Mouse (Mus musculus): ENCODE measurements around the gene Atg9b. TPM values are rescaled to one million over a fixed set of nuclear protein-coding genes. Genes with fewer than 3 reads are reported as not detected.

Atg9b gene
- polyA plus RNA-seq, 1 experiment from 2014 or later = 0.48 TPM

DNA sequence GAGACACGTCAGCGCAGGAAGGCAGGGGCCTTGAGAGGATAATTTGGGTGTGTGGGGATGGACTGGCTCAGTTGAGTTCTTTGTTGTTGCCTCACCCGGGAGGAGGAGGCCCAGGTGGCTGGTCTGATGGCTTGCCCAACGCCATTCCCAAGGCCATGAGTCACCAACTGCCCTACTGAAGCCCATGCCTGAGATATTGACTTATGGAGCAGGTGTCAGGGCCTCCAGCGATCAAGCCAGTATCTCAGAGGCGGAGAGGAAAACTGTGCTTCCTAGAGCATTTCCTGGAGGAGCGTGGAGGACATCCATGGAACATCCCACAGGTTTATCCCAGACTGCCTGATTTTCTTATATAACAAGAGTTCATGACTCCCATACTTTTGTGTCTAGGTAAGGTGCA, 781 bp upstream of the Atg9b start:
- Histone ChIP-seq H3K4me3 (ENCODE audit: low read depth, low read length) (no peak overlapping the region), H3K9me3 (ENCODE audit: low read length) (no peaks in the 10 kb centered on the region), H3K36me3 (replicated peaks; ENCODE audit: insufficient read depth, low read length) (no peaks in the 10 kb centered on the region), H3K9ac (replicated peaks) (no peak overlapping the region), H3K27me3 (ENCODE audit: insufficient read depth, low read length) (0 out of 2 replicates have a peak, but pooled peaks cover 4% of the 10 kb centered on the region), H3K27ac (ENCODE audit: low read depth) (0 out of 2 replicates have a peak overlapping the region, but pooled peaks have one; percentile 92), H3K4me2 (ENCODE audit: low read depth, low read length) (no peak overlapping the region), H3K4me1 (ENCODE audit: insufficient read depth) (peaks cover 43% of the 10 kb centered on the region)
- TF ChIP-seq EP300 (IDR thresholded peaks at IDR 0.05; ENCODE audit: low read depth) = no peak
- no peak for TF ChIP-seq CTCF (IDR thresholded peaks at IDR 0.05; ENCODE audit: low read depth)
- DNase-seq (no peak), ATAC-seq (no peak)
- WGBS (ENCODE audit: insufficient replicate concordance) = 73% methylated on average over 7 of the region's 7 CpGs

DNA sequence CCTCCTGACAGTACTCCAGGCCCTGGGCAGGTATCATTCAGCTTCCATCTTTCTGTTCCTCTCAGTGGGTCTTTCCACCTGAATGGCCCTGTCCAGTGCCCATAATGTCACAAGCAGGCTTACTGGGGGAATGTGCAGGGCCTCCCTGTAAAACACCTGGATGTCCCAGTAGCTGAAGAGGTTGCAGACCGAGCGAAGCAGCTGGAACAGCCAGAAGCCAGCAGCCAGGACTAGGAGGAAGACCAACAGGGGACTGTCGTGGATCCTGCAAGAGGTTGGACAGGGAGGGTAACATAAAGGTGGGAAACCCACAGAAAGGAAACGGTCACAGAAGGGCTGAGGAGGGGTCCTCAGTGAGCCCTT, 2.3 kb downstream of the Atg9b start:
- peak overlapping the region; percentile 14; the same call in 1 of the 2 replicates for H3K4me2 ChIP-seq (ENCODE audit: low read depth, low read length)

DNA sequence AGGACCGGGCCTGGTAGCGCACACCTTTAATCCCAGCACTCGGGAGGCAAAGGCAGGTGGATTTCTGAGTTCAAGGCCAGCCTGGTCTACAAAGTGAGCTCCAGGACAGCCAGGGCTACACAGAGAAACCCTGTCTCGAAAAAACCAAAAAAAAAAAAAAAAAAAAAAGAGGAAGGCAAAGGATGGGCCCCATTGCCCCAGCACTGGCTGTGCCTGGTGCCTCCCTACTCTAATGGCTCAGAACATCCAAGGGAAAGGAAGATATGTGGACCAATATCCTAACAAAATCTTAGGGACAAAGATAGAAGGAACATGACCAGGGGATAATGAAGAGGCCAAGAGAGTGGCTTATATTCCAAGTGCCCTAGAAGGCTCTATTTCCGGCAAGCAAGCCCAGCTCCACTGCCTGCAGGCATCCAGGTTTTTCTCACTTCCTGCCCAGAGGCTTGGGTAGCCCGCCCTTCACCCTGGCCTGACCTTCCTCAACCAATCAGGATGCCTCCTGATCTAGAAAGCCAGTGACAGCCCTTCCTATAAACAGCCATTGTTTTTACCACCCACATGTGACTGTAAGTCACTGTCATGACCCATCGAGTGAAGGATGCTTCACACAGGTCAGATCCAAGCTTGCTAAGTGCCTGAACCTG, 2.8 kb downstream of the Atg9b start:
- ATAC-seq (peak; percentile 20; the same call in 1 of the 2 replicates), DNase-seq (peak; percentile 52)
- Histone ChIP-seq H3K36me3 (replicated peaks; ENCODE audit: insufficient read depth, low read length) (no peaks in the 10 kb centered on the region), H3K9me3 (ENCODE audit: low read length) (no peaks in the 10 kb centered on the region), H3K9ac (replicated peaks) (no peak overlapping the region), H3K27me3 (ENCODE audit: insufficient read depth, low read length) (peaks cover 9% of the 10 kb centered on the region), H3K4me2 (ENCODE audit: low read depth, low read length) (peak overlapping the region; percentile 14; the same call in 1 of the 2 replicates), H3K27ac (ENCODE audit: low read depth) (0 out of 2 replicates have a peak overlapping the region, but pooled peaks have one; percentile 22), H3K4me1 (ENCODE audit: insufficient read depth) (peaks cover 60% of the 10 kb centered on the region), H3K4me3 (ENCODE audit: low read depth, low read length) (no peak overlapping the region)
- TF ChIP-seq EP300 (IDR thresholded peaks at IDR 0.05; ENCODE audit: low read depth) (no peak), CTCF (IDR thresholded peaks at IDR 0.05; ENCODE audit: low read depth) (no peak)
- whole genome bisulfite sequencing (ENCODE audit: insufficient replicate concordance) = 39% methylated on average over 6 of the region's 7 CpGs

More for the DNA sequence above, 2.3 kb downstream of the Atg9b start:
- no peak for TF ChIP-seq EP300 (IDR thresholded peaks at IDR 0.05; ENCODE audit: low read depth)
- TF ChIP-seq CTCF (IDR thresholded peaks at IDR 0.05; ENCODE audit: low read depth) = no peak
- H3K9me3 ChIP-seq (ENCODE audit: low read length) = no peaks in the 10 kb centered on the region
- H3K9ac ChIP-seq (replicated peaks) = no peak overlapping the region
- 85% methylated on average over 4 of the region's 4 CpGs for WGBS (ENCODE audit: insufficient replicate concordance)
- DNase-seq (no peak), ATAC-seq (no peak)
- H3K36me3 ChIP-seq (replicated peaks; ENCODE audit: insufficient read depth, low read length) = no peaks in the 10 kb centered on the region
- H3K27me3 ChIP-seq (ENCODE audit: insufficient read depth, low read length) = peaks cover 9% of the 10 kb centered on the region
- H3K4me3 ChIP-seq (ENCODE audit: low read depth, low read length) = no peak overlapping the region
- 0 out of 2 replicates have a peak overlapping the region, but pooled peaks have one; percentile 22 for H3K27ac ChIP-seq (ENCODE audit: low read depth)
- peaks cover 55% of the 10 kb centered on the region for H3K4me1 ChIP-seq (ENCODE audit: insufficient read depth)

DNA sequence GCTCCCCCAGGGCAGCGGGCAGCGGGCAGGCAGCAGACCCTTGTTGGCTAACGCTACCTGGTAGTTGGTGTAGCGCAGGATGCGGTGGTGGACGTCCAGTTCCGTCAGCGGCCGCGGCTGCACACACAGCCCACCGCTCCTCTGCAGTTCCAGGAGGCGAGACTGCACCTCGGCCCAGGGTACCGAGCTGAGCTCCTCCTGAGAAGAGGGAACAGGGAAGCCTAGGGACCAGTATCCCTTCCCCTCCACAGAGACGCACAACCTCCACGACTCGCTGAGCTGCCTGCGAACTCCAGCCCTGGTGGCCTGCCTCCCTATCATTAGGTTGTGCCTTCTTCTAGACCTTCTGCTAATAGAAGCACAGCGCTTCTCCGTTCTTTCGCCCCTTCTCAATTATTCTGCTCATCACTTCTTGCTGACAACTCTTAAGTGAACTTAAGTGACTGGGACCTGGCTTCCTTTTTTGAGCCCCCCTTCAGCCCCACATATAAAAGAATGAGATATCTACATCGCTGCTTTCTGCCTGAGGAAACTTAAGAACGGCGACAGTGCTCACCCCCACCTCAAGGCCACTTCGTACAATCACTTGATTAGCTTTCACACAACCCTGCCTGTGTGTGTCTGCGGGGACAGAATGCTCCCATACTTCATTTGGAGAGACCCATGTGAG, 3.6 kb downstream of the Atg9b start:
- H3K4me3 ChIP-seq (ENCODE audit: low read depth, low read length) = peak overlapping the region; percentile 50
- H3K36me3 ChIP-seq (replicated peaks; ENCODE audit: insufficient read depth, low read length) = no peaks in the 10 kb centered on the region
- H3K4me1 ChIP-seq (ENCODE audit: insufficient read depth) = peaks cover 57% of the 10 kb centered on the region
- H3K9ac ChIP-seq (replicated peaks) = peak overlapping the region; percentile 49
- no peaks in the 10 kb centered on the region for H3K9me3 ChIP-seq (ENCODE audit: low read length)
- H3K27ac ChIP-seq (ENCODE audit: low read depth) = peak overlapping the region; percentile 17; the same call in 1 of the 2 replicates
- ATAC-seq (no peak), DNase-seq (no peak)
- 26% methylated on average over 26 of the region's 26 CpGs for WGBS (ENCODE audit: insufficient replicate concordance)
- H3K27me3 ChIP-seq (ENCODE audit: insufficient read depth, low read length) = peaks cover 9% of the 10 kb centered on the region
- H3K4me2 ChIP-seq (ENCODE audit: low read depth, low read length) = peak overlapping the region; percentile 85
- TF ChIP-seq CTCF (IDR thresholded peaks at IDR 0.05; ENCODE audit: low read depth) (0 out of 2 replicates have a peak, but pooled peaks have one; percentile 6), EP300 (IDR thresholded peaks at IDR 0.05; ENCODE audit: low read depth) (no peak)

DNA sequence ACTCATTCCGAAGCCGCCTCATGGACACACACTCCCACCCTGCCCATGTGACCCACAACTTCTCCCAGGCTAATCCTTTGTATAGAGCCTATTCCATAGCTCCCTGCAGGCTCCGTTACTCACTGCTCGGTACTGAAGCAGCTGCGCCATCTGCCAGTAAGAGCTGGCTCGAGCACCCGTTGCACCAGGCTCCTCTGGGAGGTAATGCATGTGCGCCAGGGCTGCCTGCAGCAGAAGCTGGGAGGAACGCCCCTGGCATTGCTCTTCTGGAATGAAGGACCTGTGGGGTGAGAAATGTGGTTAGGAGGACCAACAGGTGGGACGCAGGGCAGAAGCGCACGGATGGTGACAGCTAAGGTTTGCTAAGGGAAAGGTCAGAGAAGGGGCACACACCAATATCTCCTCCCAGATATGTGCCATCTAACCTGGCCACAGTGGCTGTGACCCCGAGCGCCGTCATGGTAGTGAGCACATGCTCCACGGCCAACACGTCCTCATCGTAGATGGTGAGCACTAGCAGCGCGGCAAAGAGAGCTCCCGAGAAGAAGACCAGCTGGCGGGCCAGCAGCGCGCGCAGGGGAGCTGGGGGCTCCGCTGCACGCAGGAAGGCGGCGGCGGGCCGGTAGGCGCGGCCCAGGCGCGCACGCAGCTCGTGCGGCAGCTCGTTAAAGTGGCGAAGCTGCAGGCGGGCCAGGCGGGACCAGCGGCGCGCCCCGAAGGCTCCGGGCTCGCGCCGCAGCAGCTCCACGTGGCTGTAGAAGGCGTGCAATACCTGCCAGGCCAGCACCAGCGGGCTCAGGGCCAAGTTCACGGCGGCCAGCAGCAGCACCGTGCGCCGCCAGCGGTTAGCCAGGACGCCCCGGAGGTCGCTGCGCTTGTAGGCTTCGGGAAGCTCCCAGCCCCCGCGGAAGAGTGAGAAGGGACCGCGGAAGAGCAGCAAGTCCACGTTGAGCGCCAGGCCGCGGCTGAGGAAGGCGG, 4.4 kb downstream of the Atg9b start:
- TF ChIP-seq EP300 (IDR thresholded peaks at IDR 0.05; ENCODE audit: low read depth) = no peak
- peak; percentile 32; the same call in 1 of the 2 replicates for TF ChIP-seq CTCF (IDR thresholded peaks at IDR 0.05; ENCODE audit: low read depth)
- Histone ChIP-seq H3K4me3 (ENCODE audit: low read depth, low read length) (peak overlapping the region; percentile 50), H3K27me3 (ENCODE audit: insufficient read depth, low read length) (peaks cover 9% of the 10 kb centered on the region), H3K4me1 (ENCODE audit: insufficient read depth) (peaks cover 55% of the 10 kb centered on the region), H3K9me3 (ENCODE audit: low read length) (no peaks in the 10 kb centered on the region), H3K36me3 (replicated peaks; ENCODE audit: insufficient read depth, low read length) (no peaks in the 10 kb centered on the region), H3K4me2 (ENCODE audit: low read depth, low read length) (peak overlapping the region; percentile 85), H3K9ac (replicated peaks) (peak overlapping the region; percentile 49), H3K27ac (ENCODE audit: low read depth) (peak overlapping the region; percentile 17; the same call in 1 of the 2 replicates)
- ATAC-seq (peak; percentile 16), DNase-seq (peak; percentile 72)
- WGBS (ENCODE audit: insufficient replicate concordance) = 1% methylated on average over 72 of the region's 73 CpGs

All from liver, postnatal 0 days (tissue).